Mouse (Mus musculus): ENCODE measurements around the gene Erp27. TPM values are rescaled to one million over a fixed set of nuclear protein-coding genes. Genes with fewer than 3 reads are reported as not detected.

The Erp27 gene
- total and polyA plus RNA-seq, 3 experiments: 0.55 to 1.9 TPM; not detected in 1

DNA sequence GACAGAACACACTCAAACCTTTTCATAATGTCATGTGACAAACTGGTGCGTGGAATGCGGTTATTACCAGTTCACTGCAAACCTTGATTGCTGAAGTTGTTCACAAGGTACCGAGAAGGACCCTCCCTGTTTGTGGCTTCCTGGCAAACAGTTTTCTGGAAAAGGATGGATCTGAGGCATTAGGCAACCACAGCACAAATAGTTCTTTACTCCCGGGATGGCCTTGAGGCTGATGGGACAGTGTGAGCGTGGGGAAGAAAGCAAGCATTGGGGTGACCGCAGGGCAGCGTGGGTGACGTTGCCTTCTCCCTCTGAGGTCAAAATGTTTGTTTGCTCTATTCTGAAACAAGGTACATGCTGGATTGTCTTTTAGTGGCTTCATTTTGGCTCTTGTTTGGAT, 32.7 kb upstream of the Erp27 start:
- Histone ChIP-seq H3K79me2 (replicated peaks; ENCODE audit: control insufficient read depth, extremely low read depth, insufficient read depth, poor library complexity, severe bottlenecking) (no peaks in the 10 kb centered on the region), H3K4me1 (ENCODE audit: control insufficient read depth in 1 of 2, insufficient read depth in 2 of 2) (no peaks in the 10 kb centered on the region), H3K36me3 (replicated peaks in 1 of 2; ENCODE audit: control insufficient read depth in 1 of 2, insufficient read depth in 1 of 2, low read length in 1 of 2) (no peaks in the 10 kb centered on the region), H3K27me3 (replicated peaks) (no peaks in the 10 kb centered on the region), H3K27ac (ENCODE audit: insufficient read depth, low read depth) (no peak overlapping the region), H3K9me3 (replicated peaks; ENCODE audit: low read length) (no peaks in the 10 kb centered on the region), H3K4me2 (ENCODE audit: insufficient read depth, low read depth, poor library complexity, severe bottlenecking) (no peak overlapping the region), H3K4me3 (replicated peaks in 1 of 3; ENCODE audit: low read depth in 2 of 3, low read length in 2 of 3, poor library complexity in 1 of 3) (no peak overlapping the region), H3K9ac (ENCODE audit: insufficient read depth, low read depth) (no peak overlapping the region)
- no peak for DNase-seq (ENCODE audit: extremely low read depth)
- in situ Hi-C loops (cut with MboI; ENCODE audit: low pct_ligation_motif_present, low pct_unique_long_range_greater_than_20kb, low sequenced_read_pairs) (no loop called here), dilution Hi-C loops (cut with MboI; ENCODE audit: extremely low pct_ligation_motif_present, extremely low pct_unique_long_range_greater_than_20kb, low sequenced_read_pairs) (no loop called here)
- TF ChIP-seq MAZ (IDR thresholded peaks at IDR 0.05; ENCODE audit: low read depth, low read length): no peak
- TF ChIP-seq ZKSCAN1 (IDR thresholded peaks at IDR 0.05; ENCODE audit: borderline replicate concordance, low read depth, low read length): no peak
- no peak for TF ChIP-seq MAFK (IDR thresholded peaks at IDR 0.05; ENCODE audit: insufficient replicate concordance, low read length)
- no peak for TF ChIP-seq ELF1 (IDR thresholded peaks at IDR 0.05; ENCODE audit: low read depth, low read length)
- TF ChIP-seq CHD1 (IDR thresholded peaks at IDR 0.05; ENCODE audit: low read depth, low read length): no peak
- no peak for TF ChIP-seq SIN3A (IDR thresholded peaks at IDR 0.05; ENCODE audit: low read length)
- no peak for TF ChIP-seq POLR2A (IDR thresholded peaks at IDR 0.05; ENCODE audit: low read depth, low read length)

DNA sequence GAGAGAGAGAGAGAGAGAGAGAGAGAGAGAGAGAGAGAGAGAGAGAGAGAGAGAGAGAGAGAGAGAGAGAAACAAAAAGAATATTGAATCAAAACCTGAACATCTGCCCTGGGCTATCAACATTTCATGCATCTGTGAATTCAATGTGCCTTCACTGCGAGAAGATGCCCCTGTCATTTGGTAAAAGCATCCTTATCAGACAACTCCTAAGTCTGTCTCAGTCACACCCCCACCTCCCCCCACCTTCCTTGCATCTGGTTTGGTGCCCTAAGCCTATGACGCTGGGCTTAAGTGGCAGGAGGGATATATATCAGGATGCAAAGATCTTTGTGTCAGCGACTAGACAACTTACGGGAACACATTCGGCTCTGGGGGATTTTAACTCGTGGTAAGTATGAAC, 32.2 kb upstream of the Erp27 start:
- in situ Hi-C loops (cut with MboI; ENCODE audit: low pct_ligation_motif_present, low pct_unique_long_range_greater_than_20kb, low sequenced_read_pairs) (no loop called here), dilution Hi-C loops (cut with MboI; ENCODE audit: extremely low pct_ligation_motif_present, extremely low pct_unique_long_range_greater_than_20kb, low sequenced_read_pairs) (no loop called here)
- DNase-seq (ENCODE audit: extremely low read depth): no peak
- Histone ChIP-seq H3K9ac (ENCODE audit: insufficient read depth, low read depth) (no peak overlapping the region), H3K27ac (ENCODE audit: insufficient read depth, low read depth) (no peak overlapping the region), H3K27me3 (replicated peaks) (no peaks in the 10 kb centered on the region), H3K4me1 (ENCODE audit: control insufficient read depth in 1 of 2, insufficient read depth in 2 of 2) (no peaks in the 10 kb centered on the region), H3K79me2 (replicated peaks; ENCODE audit: control insufficient read depth, extremely low read depth, insufficient read depth, poor library complexity, severe bottlenecking) (no peaks in the 10 kb centered on the region), H3K4me2 (ENCODE audit: insufficient read depth, low read depth, poor library complexity, severe bottlenecking) (no peak overlapping the region), H3K36me3 (replicated peaks in 1 of 2; ENCODE audit: control insufficient read depth in 1 of 2, insufficient read depth in 1 of 2, low read length in 1 of 2) (no peaks in the 10 kb centered on the region), H3K4me3 (replicated peaks in 1 of 3; ENCODE audit: low read depth in 2 of 3, low read length in 2 of 3, poor library complexity in 1 of 3) (no peak overlapping the region), H3K9me3 (replicated peaks; ENCODE audit: low read length) (no peaks in the 10 kb centered on the region)
- no peak for TF ChIP-seq SMC3 (IDR thresholded peaks at IDR 0.05; ENCODE audit: low read depth, low read length)
- TF ChIP-seq TBP (conservative IDR thresholded peaks at IDR 0.05; ENCODE audit: low read depth, low read length): no peak
- no peak for TF ChIP-seq GABPA (IDR thresholded peaks at IDR 0.05; ENCODE audit: insufficient replicate concordance, low read depth, low read length)
- no peak for TF ChIP-seq ELF1 (IDR thresholded peaks at IDR 0.05; ENCODE audit: low read depth, low read length)
- TF ChIP-seq POLR2AphosphoS2 (IDR thresholded peaks at IDR 0.05; ENCODE audit: low read depth, low read length): no peak
- no peak for TF ChIP-seq EP300 (IDR thresholded peaks at IDR 0.05; ENCODE audit: low read length)
- TF ChIP-seq MAX (IDR thresholded peaks at IDR 0.05; ENCODE audit: low read length): no peak
- TF ChIP-seq MAFK (IDR thresholded peaks at IDR 0.05; ENCODE audit: insufficient replicate concordance, low read length): no peak
- no peak for TF ChIP-seq RAD21 (IDR thresholded peaks at IDR 0.05; ENCODE audit: low read depth, low read length)
- TF ChIP-seq POLR2A (IDR thresholded peaks at IDR 0.05; ENCODE audit: low read depth, low read length): no peak
- TF ChIP-seq SIN3A (IDR thresholded peaks at IDR 0.05; ENCODE audit: low read length): no peak
- TF ChIP-seq ETS1 (conservative IDR thresholded peaks at IDR 0.05; ENCODE audit: low read depth, low read length): no peak
- TF ChIP-seq NRF1 (IDR thresholded peaks at IDR 0.05; ENCODE audit: low read depth, low read length): no peak
- no peak for TF ChIP-seq BHLHE40 (IDR thresholded peaks at IDR 0.05; ENCODE audit: low read depth, low read length)
- no peak for TF ChIP-seq ZKSCAN1 (IDR thresholded peaks at IDR 0.05; ENCODE audit: borderline replicate concordance, low read depth, low read length)

All from CH12.LX (cell line).